Mouse (Mus musculus): Measurements from ENCODE around the gene Efhd2.
A peak's percentile ranks its signal among the peaks of the same experiment; 100 is the strongest.

DNA sequence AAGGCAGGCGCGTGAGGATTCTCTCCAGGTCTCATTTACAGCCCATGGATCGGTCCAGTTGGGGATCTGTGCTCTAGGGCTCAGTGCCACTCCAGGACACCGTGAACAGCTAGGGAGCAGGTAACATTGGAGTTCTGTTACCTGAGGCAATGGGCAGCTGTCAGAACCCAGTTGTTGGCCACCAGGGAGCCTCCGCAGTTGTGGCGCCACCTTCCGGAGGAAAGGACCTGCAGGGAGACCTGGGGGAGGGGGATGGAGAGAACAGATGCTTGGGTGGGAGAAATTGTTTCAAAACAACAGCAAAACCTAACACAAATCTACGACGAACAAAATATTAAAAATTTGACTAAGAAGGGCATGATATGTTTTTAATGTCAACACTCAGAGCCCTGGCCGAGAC lies 52.6 kb downstream of the Efhd2 start:
- no peak for TF ChIP-seq POLR2A (IDR thresholded peaks at IDR 0.05; ENCODE audit: borderline replicate concordance, control insufficient read depth, low read depth, low read length)
- TF ChIP-seq CTCF (IDR thresholded peaks at IDR 0.05; ENCODE audit: control insufficient read depth, insufficient read depth, low read length): peak; percentile 18; the same call in 1 of the 2 replicates
